Mouse (Mus musculus): ENCODE measurements around the gene Aldh3b3. TPM values are rescaled to one million over a fixed set of nuclear protein-coding genes. Genes with fewer than 3 reads are reported as not detected.
"Not testable (repeated sequence)": the region's sequence is repeated elsewhere in the genome, so short reads cannot be mapped to it uniquely, and the experiment has no call there.

Gene Aldh3b3
- polyA plus RNA-seq, 1 experiment from 2014 or later: 0.11 TPM

DNA sequence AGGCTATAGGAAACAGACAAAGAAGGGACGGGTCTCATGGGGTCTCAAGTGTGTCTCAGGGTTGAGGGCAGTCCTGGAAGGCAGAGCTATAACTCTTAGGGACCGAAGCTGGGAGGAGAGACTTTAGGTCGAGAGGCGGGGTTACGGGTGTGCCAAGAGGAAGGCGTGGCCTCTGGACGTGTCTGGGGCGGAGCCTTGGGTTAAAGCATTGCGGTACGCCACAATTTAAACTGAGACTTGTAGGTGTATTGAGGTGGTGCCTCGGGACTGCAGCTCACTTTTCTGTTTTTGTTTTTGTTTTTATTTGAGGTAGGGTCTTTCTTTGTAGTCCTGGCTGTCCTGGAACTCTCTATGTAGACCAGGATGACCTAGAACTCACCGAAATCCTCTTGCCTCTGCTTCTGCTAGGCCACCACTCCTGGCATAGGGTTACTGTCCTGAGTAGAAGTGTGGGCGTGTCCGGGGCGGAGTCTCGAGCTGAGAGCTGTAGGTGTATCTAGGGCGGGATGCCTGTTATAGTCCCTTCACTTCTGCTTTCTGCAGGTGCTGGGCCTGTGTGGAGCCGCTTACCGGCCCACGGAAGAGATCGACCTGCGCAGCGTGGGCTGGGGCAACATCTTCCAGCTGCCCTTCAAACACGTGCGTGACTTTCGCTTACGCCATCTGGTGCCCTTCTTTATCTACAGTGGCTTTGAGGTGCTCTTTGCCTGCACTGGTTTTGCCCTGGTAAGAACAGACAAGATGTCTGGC, 15.3 kb upstream of the Aldh3b3 start:
- H3K27ac ChIP-seq: no peak overlapping the region
- 17% methylated on average over 27 of the region's 27 CpGs for WGBS
- no peak for ATAC-seq (ENCODE audit: borderline replicate concordance, extremely low read depth, low FRiP score, low TSS enrichment)
- H3K4me1 ChIP-seq: no peaks in the 10 kb centered on the region
- peak overlapping the region; percentile 42 for H3K4me2 ChIP-seq
- no peaks in the 10 kb centered on the region for H3K9me3 ChIP-seq
- no peak overlapping the region for H3K9ac ChIP-seq
- no peaks in the 10 kb centered on the region for H3K36me3 ChIP-seq
- no peak overlapping the region for H3K4me3 ChIP-seq
- H3K27me3 ChIP-seq: no peaks in the 10 kb centered on the region

DNA sequence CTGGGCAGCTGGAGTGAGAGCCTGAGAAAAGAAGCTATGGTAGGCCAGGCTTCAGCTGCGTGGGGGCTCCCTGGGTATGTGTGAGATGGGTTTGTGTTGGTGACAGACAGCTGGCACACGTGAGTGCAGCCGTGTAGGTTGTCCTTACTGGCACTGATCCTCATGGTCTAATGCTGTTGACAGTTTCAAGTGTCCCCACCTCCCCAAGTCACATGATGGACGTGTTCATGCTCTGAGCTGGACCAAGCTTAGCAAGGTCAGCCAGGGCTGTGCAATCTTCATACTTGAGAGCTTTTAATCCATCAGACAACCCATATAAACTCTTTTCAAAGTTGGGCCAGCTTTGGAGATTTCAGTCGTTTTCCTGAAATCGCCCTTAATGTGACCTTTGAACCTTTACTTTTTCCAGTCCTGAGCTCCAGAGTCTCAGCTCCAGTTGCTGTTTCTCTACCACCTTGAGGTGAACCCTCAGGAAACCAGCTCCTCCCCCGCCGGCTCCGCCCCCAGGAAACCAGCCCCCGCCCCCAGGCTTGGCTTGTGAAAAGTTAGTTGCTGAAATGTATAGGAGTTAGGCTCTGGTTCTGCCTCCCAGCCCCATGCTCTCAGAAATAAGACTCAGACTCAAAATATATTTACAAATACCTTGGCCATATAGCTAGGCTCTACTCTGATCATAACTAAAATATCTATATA, 12.4 kb upstream of the Aldh3b3 start:
- Histone ChIP-seq H3K4me1 (no peaks in the 10 kb centered on the region), H3K36me3 (no peaks in the 10 kb centered on the region), H3K27ac (no peak overlapping the region), H3K4me3 (no peak overlapping the region), H3K9ac (no peak overlapping the region), H3K9me3 (no peaks in the 10 kb centered on the region), H3K27me3 (no peaks in the 10 kb centered on the region), H3K4me2 (no peak overlapping the region)
- 21% methylated on average over 10 of the region's 10 CpGs for WGBS
- ATAC-seq (ENCODE audit: borderline replicate concordance, extremely low read depth, low FRiP score, low TSS enrichment): no peak

DNA sequence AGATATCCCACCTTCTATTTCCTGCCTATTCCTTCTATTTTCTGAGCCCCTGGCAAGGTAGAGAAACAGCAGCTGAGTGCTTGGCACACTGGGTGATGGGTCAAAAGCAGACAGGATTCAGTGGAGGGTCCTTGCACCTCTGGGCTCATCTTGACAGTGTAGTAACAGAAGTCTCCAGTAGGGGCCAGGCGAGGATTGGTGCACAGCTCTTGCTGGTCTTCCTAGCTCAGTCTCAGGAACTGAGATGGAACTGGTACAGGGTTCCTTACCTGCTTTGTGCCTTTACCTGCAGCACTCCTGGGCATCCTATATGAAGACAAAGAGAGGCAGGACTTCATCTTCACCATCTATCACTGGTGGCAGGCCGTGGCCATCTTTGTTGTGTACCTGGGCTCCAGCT, 11.7 kb upstream of the Aldh3b3 start:
- no peak overlapping the region for H3K4me2 ChIP-seq
- no peaks in the 10 kb centered on the region for H3K4me1 ChIP-seq
- H3K9ac ChIP-seq: no peak overlapping the region
- no peak overlapping the region for H3K4me3 ChIP-seq
- no peak for ATAC-seq (ENCODE audit: borderline replicate concordance, extremely low read depth, low FRiP score, low TSS enrichment)
- H3K27me3 ChIP-seq: no peaks in the 10 kb centered on the region
- H3K36me3 ChIP-seq: no peaks in the 10 kb centered on the region
- WGBS: 12% methylated on average over 2 of the region's 2 CpGs
- no peaks in the 10 kb centered on the region for H3K9me3 ChIP-seq
- H3K27ac ChIP-seq: no peak overlapping the region

DNA sequence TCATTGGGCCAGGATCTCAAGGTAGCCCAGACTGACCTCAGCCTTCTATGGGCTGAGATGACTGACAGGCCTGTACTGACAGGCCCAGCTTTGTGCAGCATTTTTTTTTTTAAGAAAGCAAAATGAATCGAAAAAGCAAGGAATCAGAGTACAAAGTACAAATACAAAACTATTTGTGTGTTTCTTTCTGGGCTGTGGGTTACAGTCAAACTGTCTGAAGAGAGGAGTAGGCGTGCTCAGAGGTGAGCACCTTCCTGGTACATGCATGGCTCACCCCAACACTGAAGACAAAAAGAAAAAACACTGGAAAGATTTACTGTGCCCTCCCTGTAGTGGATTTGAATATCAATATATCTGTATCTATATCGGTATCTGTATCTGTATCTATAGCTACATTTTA, 10.6 kb upstream of the Aldh3b3 start:
- Histone ChIP-seq H3K4me2 (no peak overlapping the region), H3K9me3 (no peaks in the 10 kb centered on the region), H3K4me3 (no peak overlapping the region), H3K27ac (no peak overlapping the region), H3K4me1 (no peaks in the 10 kb centered on the region), H3K36me3 (no peaks in the 10 kb centered on the region), H3K27me3 (no peaks in the 10 kb centered on the region), H3K9ac (no peak overlapping the region)
- ATAC-seq (ENCODE audit: borderline replicate concordance, extremely low read depth, low FRiP score, low TSS enrichment): no peak
- 66% methylated on average over 3 of the region's 3 CpGs for WGBS

DNA sequence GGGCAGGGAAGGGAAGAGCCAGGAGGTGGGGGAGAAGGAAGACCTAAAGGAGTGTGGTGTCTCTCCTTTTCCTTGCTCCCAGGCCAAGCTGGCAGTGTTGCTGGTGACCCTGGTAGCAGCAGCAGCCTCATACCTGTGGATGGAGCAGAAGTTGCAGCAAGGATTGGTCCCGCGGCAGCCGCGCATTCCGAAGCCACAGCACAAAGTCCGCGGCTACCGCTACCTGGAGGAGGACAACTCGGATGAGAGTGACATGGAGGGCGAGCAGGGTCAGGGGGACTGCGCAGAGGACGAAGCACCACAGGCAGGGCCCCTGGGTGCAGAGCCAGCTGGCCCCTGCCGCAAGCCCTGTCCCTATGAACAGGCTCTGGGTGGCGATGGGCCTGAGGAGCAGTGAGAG, 9.9 kb upstream of the Aldh3b3 start:
- H3K4me1 ChIP-seq: no peaks in the 10 kb centered on the region
- no peaks in the 10 kb centered on the region for H3K9me3 ChIP-seq
- H3K9ac ChIP-seq: no peak overlapping the region
- ATAC-seq (ENCODE audit: borderline replicate concordance, extremely low read depth, low FRiP score, low TSS enrichment): no peak
- H3K27ac ChIP-seq: no peak overlapping the region
- no peak overlapping the region for H3K4me3 ChIP-seq
- H3K27me3 ChIP-seq: no peaks in the 10 kb centered on the region
- no peak overlapping the region for H3K4me2 ChIP-seq
- WGBS: 66% methylated on average over 14 of the region's 14 CpGs
- no peaks in the 10 kb centered on the region for H3K36me3 ChIP-seq

DNA sequence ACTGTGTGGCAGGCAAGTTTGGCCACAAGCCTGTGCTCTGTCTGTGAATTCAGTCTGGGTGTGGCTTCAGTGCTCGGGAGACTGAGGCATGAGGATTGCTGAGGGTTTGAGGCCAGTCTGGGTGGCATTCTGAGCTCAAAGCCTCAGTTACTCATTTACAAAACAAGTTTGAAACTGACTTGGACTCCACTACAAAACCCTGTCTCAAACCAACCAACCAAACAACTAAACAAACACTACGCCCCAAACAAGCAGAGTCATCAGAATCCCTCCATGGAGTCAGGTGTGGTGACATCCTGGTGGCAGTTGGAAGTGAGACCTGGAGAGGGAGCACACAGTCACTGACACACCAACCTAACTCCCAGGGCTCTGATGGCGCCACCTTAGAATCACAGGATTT, 8.1 kb upstream of the Aldh3b3 start:
- no peak for ATAC-seq (ENCODE audit: borderline replicate concordance, extremely low read depth, low FRiP score, low TSS enrichment)
- no peaks in the 10 kb centered on the region for H3K27me3 ChIP-seq
- WGBS: 67% methylated on average over 3 of the region's 3 CpGs

DNA sequence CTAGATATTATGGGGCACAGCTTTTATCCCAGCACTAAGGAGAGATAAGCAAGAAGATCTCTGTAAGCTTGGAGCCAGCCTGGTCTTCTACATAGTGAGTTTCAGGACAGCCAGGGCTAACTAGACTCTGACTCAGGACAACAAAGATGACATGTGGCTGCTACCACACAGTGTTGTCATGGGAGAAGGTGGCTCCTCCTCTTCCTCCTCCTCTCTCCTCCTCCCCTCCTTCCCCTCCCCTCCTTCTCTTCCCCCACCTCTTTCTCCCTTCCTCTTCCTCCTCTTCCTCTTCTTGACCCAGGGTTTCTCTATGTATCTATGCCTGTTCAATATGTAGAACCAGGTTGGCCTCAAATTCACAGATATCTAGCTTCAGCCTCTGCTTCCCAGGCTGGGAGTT, 7.0 kb upstream of the Aldh3b3 start:
- Histone ChIP-seq H3K9ac (no peak overlapping the region), H3K4me1 (no peaks in the 10 kb centered on the region), H3K9me3 (no peaks in the 10 kb centered on the region), H3K27me3 (no peaks in the 10 kb centered on the region), H3K4me3 (no peak overlapping the region), H3K27ac (no peak overlapping the region), H3K4me2 (no peak overlapping the region), H3K36me3 (no peaks in the 10 kb centered on the region)
- ATAC-seq (ENCODE audit: borderline replicate concordance, extremely low read depth, low FRiP score, low TSS enrichment): no peak

More for the DNA sequence above, 8.1 kb upstream of the Aldh3b3 start:
- H3K9me3 ChIP-seq: no peaks in the 10 kb centered on the region
- no peaks in the 10 kb centered on the region for H3K4me1 ChIP-seq
- H3K4me2 ChIP-seq: no peak overlapping the region
- H3K27ac ChIP-seq: no peak overlapping the region
- H3K9ac ChIP-seq: no peak overlapping the region
- H3K36me3 ChIP-seq: no peaks in the 10 kb centered on the region
- H3K4me3 ChIP-seq: no peak overlapping the region

DNA sequence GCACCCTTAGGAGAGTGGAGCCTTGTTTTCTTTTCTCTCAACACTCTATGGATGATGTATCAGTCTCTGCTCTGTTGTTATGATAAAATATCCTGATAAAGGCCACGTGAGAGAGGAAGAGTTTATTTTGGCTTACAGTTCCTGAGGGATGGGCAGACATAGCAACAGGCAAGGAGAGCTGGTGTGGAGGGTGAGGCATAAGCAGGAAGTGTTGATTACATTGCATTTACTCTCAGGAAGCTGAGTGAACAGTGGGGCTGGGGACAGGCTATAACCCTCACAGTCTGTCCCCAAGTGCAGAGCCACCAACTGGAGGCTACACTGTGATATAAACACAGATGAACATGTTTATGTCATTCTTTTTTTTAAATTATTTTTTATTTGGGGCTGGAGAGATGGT, 6.3 kb upstream of the Aldh3b3 start:
- H3K4me2 ChIP-seq: no peak overlapping the region
- no peaks in the 10 kb centered on the region for H3K36me3 ChIP-seq
- 21% methylated on average over 1 of the region's 1 CpGs for WGBS
- no peak for ATAC-seq (ENCODE audit: borderline replicate concordance, extremely low read depth, low FRiP score, low TSS enrichment)
- H3K27ac ChIP-seq: no peak overlapping the region
- H3K9ac ChIP-seq: no peak overlapping the region
- H3K27me3 ChIP-seq: no peaks in the 10 kb centered on the region
- no peaks in the 10 kb centered on the region for H3K9me3 ChIP-seq
- no peaks in the 10 kb centered on the region for H3K4me1 ChIP-seq
- H3K4me3 ChIP-seq: no peak overlapping the region

DNA sequence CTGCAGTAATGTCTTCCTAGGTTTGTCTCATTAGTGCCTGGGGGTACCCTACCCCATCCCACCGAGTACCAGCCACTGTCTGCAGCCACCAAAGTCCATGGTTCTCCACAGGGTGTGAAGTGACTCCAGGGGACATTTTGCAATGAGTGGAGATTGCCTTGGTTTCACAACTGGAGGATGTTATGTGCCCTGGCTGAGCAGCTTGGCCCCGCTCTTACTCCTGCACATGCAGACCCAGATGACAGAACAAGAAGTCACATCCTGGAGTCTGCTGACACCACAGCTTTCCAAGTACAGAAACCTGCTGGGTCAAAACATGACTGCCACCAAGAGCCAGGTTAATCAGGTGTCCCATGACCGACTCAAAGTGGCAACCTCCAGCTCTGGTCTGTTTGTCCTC, 3.4 kb upstream of the Aldh3b3 start:
- H3K27me3 ChIP-seq: no peaks in the 10 kb centered on the region
- no peak overlapping the region for H3K9ac ChIP-seq
- H3K4me1 ChIP-seq: no peaks in the 10 kb centered on the region
- H3K4me3 ChIP-seq: no peak overlapping the region
- ATAC-seq (ENCODE audit: borderline replicate concordance, extremely low read depth, low FRiP score, low TSS enrichment): no peak
- no peaks in the 10 kb centered on the region for H3K9me3 ChIP-seq
- WGBS: 70% methylated on average over 3 of the region's 3 CpGs
- no peak overlapping the region for H3K4me2 ChIP-seq
- no peaks in the 10 kb centered on the region for H3K36me3 ChIP-seq
- H3K27ac ChIP-seq: no peak overlapping the region

DNA sequence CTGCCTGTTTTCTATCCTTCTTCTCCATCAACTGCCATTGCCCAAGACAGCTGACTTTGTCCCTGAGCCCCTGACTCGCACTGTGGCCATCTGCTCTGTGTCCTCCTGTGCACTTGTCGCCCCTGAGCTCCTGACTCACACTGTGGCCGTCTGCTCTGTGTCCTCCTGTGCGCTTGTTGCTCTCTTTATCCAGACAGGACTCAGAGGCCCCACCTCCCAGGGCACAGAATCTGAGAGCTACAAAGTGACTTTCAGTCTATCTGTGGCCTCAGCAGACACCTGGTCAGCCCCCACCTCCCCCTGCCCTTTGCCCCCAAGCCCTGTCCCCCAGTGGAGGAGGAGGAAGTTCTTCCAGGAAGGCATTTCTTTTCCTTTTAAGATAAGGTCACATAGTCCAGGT, 2.6 kb upstream of the Aldh3b3 start:
- Histone ChIP-seq H3K27me3 (no peaks in the 10 kb centered on the region), H3K9ac (no peak overlapping the region), H3K9me3 (no peaks in the 10 kb centered on the region), H3K4me3 (no peak overlapping the region), H3K27ac (no peak overlapping the region), H3K4me2 (no peak overlapping the region), H3K36me3 (no peaks in the 10 kb centered on the region), H3K4me1 (no peaks in the 10 kb centered on the region)
- no peak for ATAC-seq (ENCODE audit: borderline replicate concordance, extremely low read depth, low FRiP score, low TSS enrichment)
- WGBS: 47% methylated on average over 4 of the region's 4 CpGs

DNA sequence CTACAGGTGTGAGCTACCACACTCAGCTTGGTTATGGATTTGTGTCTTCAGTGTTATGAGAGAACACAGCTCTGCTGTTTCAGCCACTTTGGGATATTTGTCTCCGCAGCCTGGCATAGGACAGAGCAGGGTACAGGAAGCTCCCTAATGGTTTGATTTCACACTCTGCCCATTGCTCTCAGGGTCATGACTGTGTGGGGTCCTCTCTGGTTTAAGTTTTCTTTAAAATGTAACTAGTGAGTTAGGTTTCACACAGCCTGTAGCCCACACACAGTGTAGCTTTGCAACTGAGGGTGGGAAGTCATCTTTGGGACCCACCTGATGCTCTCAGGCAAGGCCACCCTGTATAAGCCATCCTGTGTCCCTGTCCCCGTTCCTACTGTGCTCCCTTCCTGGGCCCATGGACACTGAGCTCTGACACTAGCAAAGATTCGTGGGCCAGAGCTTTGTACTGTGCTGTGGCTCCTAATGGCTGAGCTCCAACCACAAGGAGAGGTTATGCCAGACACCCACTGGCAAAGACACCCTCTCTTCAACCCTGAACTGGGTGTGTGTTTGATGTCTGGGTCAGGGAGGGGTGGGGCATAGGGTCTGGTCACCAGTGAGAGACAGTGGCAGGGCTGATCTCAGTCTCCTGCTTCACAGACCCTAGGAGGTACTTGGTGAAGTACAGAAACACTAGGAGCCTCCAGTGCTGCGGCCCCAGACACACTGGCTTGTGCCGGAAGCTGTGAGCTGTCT, 979 bp upstream of the Aldh3b3 start:
- H3K27ac ChIP-seq; H3K9me3 ChIP-seq; H3K4me2 ChIP-seq; H3K36me3 ChIP-seq; H3K27me3 ChIP-seq; ATAC-seq (ENCODE audit: borderline replicate concordance, extremely low read depth, low FRiP score, low TSS enrichment); H3K9ac ChIP-seq; H3K4me3 ChIP-seq; H3K4me1 ChIP-seq: not testable (repeated sequence)
- 76% methylated on average over 5 of the region's 5 CpGs for WGBS

DNA sequence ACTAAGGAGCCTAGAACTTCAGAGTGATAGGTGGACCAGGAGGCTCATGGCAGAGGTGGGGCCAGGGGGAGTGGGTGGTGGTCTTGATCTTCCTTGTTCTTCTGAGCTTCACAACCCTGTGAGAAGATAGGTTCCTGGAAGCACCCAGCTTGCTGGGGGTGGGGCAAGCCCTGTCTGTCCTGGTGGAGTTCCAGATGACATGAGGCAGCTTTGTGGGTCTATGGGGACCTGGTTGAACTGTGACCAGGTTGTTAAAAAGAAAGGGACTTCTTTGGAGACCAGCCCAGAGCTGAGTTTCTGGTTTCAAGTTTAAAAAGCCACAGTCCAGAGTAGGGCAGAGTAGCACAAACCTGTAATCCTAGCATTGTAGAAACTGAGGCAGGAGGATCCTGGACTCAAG, 585 bp downstream of the Aldh3b3 start:
- ATAC-seq (ENCODE audit: borderline replicate concordance, extremely low read depth, low FRiP score, low TSS enrichment): no peak
- H3K4me3 ChIP-seq: no peak overlapping the region
- no peaks in the 10 kb centered on the region for H3K4me1 ChIP-seq
- no peaks in the 10 kb centered on the region for H3K36me3 ChIP-seq
- no peaks in the 10 kb centered on the region for H3K27me3 ChIP-seq
- no peak overlapping the region for H3K9ac ChIP-seq
- no peak overlapping the region for H3K27ac ChIP-seq
- H3K9me3 ChIP-seq: no peaks in the 10 kb centered on the region
- H3K4me2 ChIP-seq: no peak overlapping the region

Measured in lung, embryonic 15.5 days (tissue).